In genomic region chr6:31129987-31130386, GRCm38 (mm10) we compare ENCODE assay signal across 20 mouse cellular contexts.
DNase-seq lines count a peak whose midpoint lies in the region; ATAC-seq and TF ChIP-seq lines count a peak whose summit lies in the region.
"Had no signal": no experiment of that assay in that cellular context is flagged by ENCODE, and none has a peak within 500 bp of the region (broad histone marks: within the 10 kb centered on the region; RNA-seq: fewer than 3 reads in every experiment).

No protein-coding gene starts in this region.

- TF ChIP-seq EP300 in liver, postnatal 0 days (IDR thresholded peaks at IDR 0.05; ENCODE audit: low read depth): no peak

- no peak overlapping the region for H3K4me2 ChIP-seq in liver, postnatal 0 days (ENCODE audit: low read depth, low read length)
- H3K4me2 ChIP-seq in liver, embryonic 12.5 days: no peak overlapping the region
- H3K4me2 ChIP-seq in stomach, embryonic 15.5 days: no peak overlapping the region
- H3K4me2 ChIP-seq: embryonic facial prominence, embryonic 15.5 days; forebrain, embryonic 15.5 days; heart, embryonic 11.5 days; heart, embryonic 15.5 days; hindbrain, embryonic 13.5 days had no signal

- H3K9me3 ChIP-seq in liver, postnatal 0 days (ENCODE audit: low read length): no peaks in the 10 kb centered on the region
- H3K9me3 ChIP-seq in liver, embryonic 12.5 days (replicated peaks): no peaks in the 10 kb centered on the region
- no peaks in the 10 kb centered on the region for H3K9me3 ChIP-seq in stomach, embryonic 15.5 days
- H3K9me3 ChIP-seq: embryonic facial prominence, embryonic 15.5 days; heart, embryonic 15.5 days had no signal

- peak overlapping the region; percentile 31; the same call in 1 of the 2 replicates for H3K27ac ChIP-seq in gastrocnemius, adult 2 months
- peak overlapping the region; percentile 8; the same call in 1 of the 2 replicates for H3K27ac ChIP-seq in liver, postnatal 0 days (ENCODE audit: low read depth)
- H3K27ac ChIP-seq in liver, embryonic 12.5 days: no peak overlapping the region
- peak overlapping the region; percentile 69 for H3K27ac ChIP-seq in stomach, embryonic 15.5 days
- H3K27ac ChIP-seq: embryonic facial prominence, embryonic 15.5 days; forebrain, embryonic 15.5 days; heart, adult 2 months; heart, embryonic 15.5 days; hindbrain, embryonic 13.5 days had no signal

- 74% methylated on average over 7 of the region's 7 CpGs for WGBS in liver, postnatal 0 days (ENCODE audit: insufficient replicate concordance)
- 71% methylated on average over 7 of the region's 7 CpGs for WGBS in liver, embryonic 12.5 days (ENCODE audit: insufficient replicate concordance)
- WGBS in stomach, embryonic 15.5 days: 66% methylated on average over 7 of the region's 7 CpGs

- no peaks in the 10 kb centered on the region for H3K27me3 ChIP-seq in liver, postnatal 0 days (ENCODE audit: insufficient read depth, low read length)
- no peaks in the 10 kb centered on the region for H3K27me3 ChIP-seq in liver, embryonic 12.5 days (replicated peaks)
- H3K27me3 ChIP-seq in stomach, embryonic 15.5 days (replicated peaks): no peaks in the 10 kb centered on the region
- H3K27me3 ChIP-seq: embryonic facial prominence, embryonic 15.5 days; forebrain, embryonic 15.5 days; heart, embryonic 15.5 days; hindbrain, embryonic 13.5 days had no signal

- intact Hi-C loops in gastrocnemius, adult 2 months (cut with DNase I): no loop called here

- DNase-seq in gastrocnemius, adult 2 months: no peak
- DNase-seq in gastrocnemius, adult 8-10 months (ENCODE audit: low spot score in 2 of 2): no peak
- DNase-seq in liver, postnatal 0 days: no peak
- no peak for DNase-seq in right cerebral cortex, adult 18-20 months
- no peak for DNase-seq in cerebellum, adult 8-10 months
- DNase-seq: adrenal gland, adult 2 months; adrenal gland, postnatal 25 days; cerebellum, adult 18-20 months; cerebellum, postnatal 10 days; embryo, embryonic 11 days; gastrocnemius, postnatal 14 days; heart, adult 2 months; heart, postnatal 14 days had no signal

- no peak overlapping the region for H3K4me3 ChIP-seq in gastrocnemius, adult 2 months
- no peak overlapping the region for H3K4me3 ChIP-seq in liver, postnatal 0 days (ENCODE audit: low read depth, low read length)
- H3K4me3 ChIP-seq in liver, embryonic 12.5 days: no peak overlapping the region
- H3K4me3 ChIP-seq in stomach, embryonic 15.5 days (replicated peaks): no peak overlapping the region
- H3K4me3 ChIP-seq: embryonic facial prominence, embryonic 15.5 days; forebrain, embryonic 15.5 days; heart, adult 2 months; heart, embryonic 15.5 days; hindbrain, embryonic 13.5 days had no signal

- H3K9ac ChIP-seq in liver, postnatal 0 days (replicated peaks): no peak overlapping the region
- H3K9ac ChIP-seq in liver, embryonic 12.5 days: no peak overlapping the region
- H3K9ac ChIP-seq in stomach, embryonic 15.5 days: no peak overlapping the region
- H3K9ac ChIP-seq: embryonic facial prominence, embryonic 15.5 days; forebrain, embryonic 15.5 days; heart, embryonic 15.5 days; hindbrain, embryonic 13.5 days had no signal

- no peak for TF ChIP-seq CTCF in gastrocnemius, adult 2 months (IDR thresholded peaks at IDR 0.05)
- no peak for TF ChIP-seq CTCF in liver, postnatal 0 days (IDR thresholded peaks at IDR 0.05; ENCODE audit: low read depth)

- no peaks in the 10 kb centered on the region for H3K36me3 ChIP-seq in liver, postnatal 0 days (replicated peaks; ENCODE audit: insufficient read depth, low read length)
- H3K36me3 ChIP-seq in liver, embryonic 12.5 days: no peaks in the 10 kb centered on the region
- no peaks in the 10 kb centered on the region for H3K36me3 ChIP-seq in stomach, embryonic 15.5 days
- H3K36me3 ChIP-seq: embryonic facial prominence, embryonic 15.5 days; forebrain, embryonic 15.5 days; heart, embryonic 15.5 days; hindbrain, embryonic 13.5 days had no signal

- ATAC-seq in liver, postnatal 0 days: no peak
- ATAC-seq in liver, embryonic 12.5 days: no peak
- peak; percentile 15; the same call in 1 of the 2 replicates for ATAC-seq in stomach, embryonic 15.5 days (ENCODE audit: insufficient read depth, low FRiP score, low read depth)
- ATAC-seq: forebrain, embryonic 15.5 days had no signal

- peaks cover 12% of the 10 kb centered on the region for H3K4me1 ChIP-seq in liver, postnatal 0 days (ENCODE audit: insufficient read depth)
- peaks cover 8% of the 10 kb centered on the region for H3K4me1 ChIP-seq in liver, embryonic 12.5 days
- H3K4me1 ChIP-seq in stomach, embryonic 15.5 days: no peaks in the 10 kb centered on the region; the same call in 1 of the 2 replicates
- H3K4me1 ChIP-seq: forebrain, embryonic 15.5 days; hindbrain, embryonic 13.5 days had no signal
